Comparison of ENCODE assay signal across 9 mouse cellular contexts in genomic region chr6:72519892-72520663, GRCm38 (mm10). TPM values are rescaled to one million over a fixed set of nuclear protein-coding genes. Genes with fewer than 3 reads are reported as not detected.
DNase-seq lines count a peak whose midpoint lies in the region; ATAC-seq and TF ChIP-seq lines count a peak whose summit lies in the region.
"Had no signal": no experiment of that assay in that cellular context is flagged by ENCODE, and none has a peak within 500 bp of the region (broad histone marks: within the 10 kb centered on the region; RNA-seq: fewer than 3 reads in every experiment).

No protein-coding gene starts in this region.

- no peak for TF ChIP-seq CTCF in E14TG2a.4 (conservative IDR thresholded peaks at IDR 0.05; ENCODE audit: low read length)
- TF ChIP-seq CTCF in gastrocnemius, adult 2 months (IDR thresholded peaks at IDR 0.05), result no peak

- H3K9me3 ChIP-seq in E14TG2a.4 (ENCODE audit: low read length), result no peaks in the 10 kb centered on the region
- H3K9me3 ChIP-seq in intestine, embryonic 14.5 days (ENCODE audit: control insufficient read depth, low read length), result no peaks in the 10 kb centered on the region
- H3K9me3 ChIP-seq in stomach, embryonic 14.5 days (ENCODE audit: control insufficient read depth, low read depth, low read length), result no peaks in the 10 kb centered on the region
- H3K9me3 ChIP-seq: megakaryocyte, embryonic 14.5 days had no signal

- DNase-seq in brain, adult 2 months (ENCODE audit: low read depth, low spot score), result peak; percentile 82
- DNase-seq in gastrocnemius, adult 2 months, result peak; percentile 69
- peak; percentile 61 for DNase-seq in intestine, embryonic 14.5 days (ENCODE audit: low spot score)
- peak; percentile 28 to 42 for DNase-seq in lung, postnatal 4 days
- no peak for DNase-seq in urinary bladder, adult 2 months (ENCODE audit: low spot score)

- H3K36me3 ChIP-seq in E14TG2a.4 (ENCODE audit: insufficient read depth, low read length), result no peaks in the 10 kb centered on the region
- H3K36me3 ChIP-seq in intestine, embryonic 14.5 days (ENCODE audit: control insufficient read depth, insufficient read depth, low read length), result no peaks in the 10 kb centered on the region
- no peaks in the 10 kb centered on the region for H3K36me3 ChIP-seq in stomach, embryonic 14.5 days (ENCODE audit: control insufficient read depth, insufficient read depth, low read length)

- peak overlapping the region; percentile 73 for H3K27ac ChIP-seq in gastrocnemius, adult 2 months
- H3K27ac ChIP-seq in intestine, embryonic 14.5 days (ENCODE audit: low read depth), result peak overlapping the region; percentile 54
- peak overlapping the region; percentile 28; the same call in 1 of the 2 replicates for H3K27ac ChIP-seq in stomach, embryonic 14.5 days (ENCODE audit: low read length)

- H3K9ac ChIP-seq in intestine, embryonic 14.5 days (ENCODE audit: low read length), result no peak overlapping the region
- H3K9ac ChIP-seq in stomach, embryonic 14.5 days (replicated peaks; ENCODE audit: low read depth, low read length), result no peak overlapping the region

- peaks cover 27% of the 10 kb centered on the region for H3K27me3 ChIP-seq in E14TG2a.4 (ENCODE audit: insufficient read depth, low read length)
- H3K27me3 ChIP-seq in intestine, embryonic 14.5 days (replicated peaks; ENCODE audit: control insufficient read depth, insufficient read depth, low read length), result no peaks in the 10 kb centered on the region
- no peaks in the 10 kb centered on the region for H3K27me3 ChIP-seq in stomach, embryonic 14.5 days (ENCODE audit: control insufficient read depth, insufficient read depth, low read length)

- intact Hi-C loops in gastrocnemius, adult 2 months (cut with DNase I), result no loop called here

- H3K4me1 ChIP-seq in E14TG2a.4 (replicated peaks; ENCODE audit: low read depth, low read length), result peaks cover 32% of the 10 kb centered on the region
- peaks cover 12% of the 10 kb centered on the region for H3K4me1 ChIP-seq in intestine, embryonic 14.5 days (replicated peaks; ENCODE audit: control insufficient read depth, insufficient read depth, low read length)
- H3K4me1 ChIP-seq in stomach, embryonic 14.5 days (ENCODE audit: control insufficient read depth, insufficient read depth, low read length), result peaks cover 9% of the 10 kb centered on the region

- H3K4me2 ChIP-seq in intestine, embryonic 14.5 days (ENCODE audit: low read length), result peak overlapping the region; percentile 13
- H3K4me2 ChIP-seq in stomach, embryonic 14.5 days (replicated peaks; ENCODE audit: low read depth, low read length), result no peak overlapping the region

- peak; percentile 24 for ATAC-seq in intestine, embryonic 14.5 days (replicated peaks; ENCODE audit: low FRiP score, low TSS enrichment, low read depth)
- peak; percentile 51; the same call in 1 of the 2 replicates for ATAC-seq in stomach, embryonic 14.5 days (ENCODE audit: insufficient number of reproducible peaks, insufficient read depth, low FRiP score, low read depth)
- no peak for ATAC-seq in megakaryocyte progenitor cell, adult 5-6 weeks (replicated peaks; ENCODE audit: poor library complexity)

- H3K4me3 ChIP-seq in E14TG2a.4 (replicated peaks; ENCODE audit: low read length), result peak overlapping the region; percentile 32; the same call in 1 of the 2 replicates
- H3K4me3 ChIP-seq in gastrocnemius, adult 2 months, result no peak overlapping the region
- no peak overlapping the region for H3K4me3 ChIP-seq in intestine, embryonic 14.5 days (ENCODE audit: low read depth, low read length)
- H3K4me3 ChIP-seq in stomach, embryonic 14.5 days (ENCODE audit: low read depth, low read length), result no peak overlapping the region
- H3K4me3 ChIP-seq: megakaryocyte, embryonic 14.5 days had no signal

- WGBS in intestine, embryonic 14.5 days, result 17% methylated on average over 10 of the region's 10 CpGs
- WGBS in stomach, embryonic 14.5 days, result 16% methylated on average over 10 of the region's 10 CpGs

RNA-seq across cellular contexts. Expression of gene Sh2d6, which starts 1.4 kb away (rescaled TPM):
- under 1 TPM; 0.59 to 0.99 TPM for total RNA-seq in gastrocnemius, adult 2 months (2021)
- 0.18 and 0.27 TPM in 2 replicates for polyA plus RNA-seq in intestine, embryonic 14.5 days (2014; fragmentation: Nextera tagmentation; extraction: Ambion mirVana)
- 0.32 TPM in 1 of 2 replicates, not detected in the other for polyA plus RNA-seq in stomach, embryonic 14.5 days (2014; fragmentation: Nextera tagmentation; extraction: Ambion mirVana)
- 2.2 and 2.8 TPM in 2 replicates for polyA plus RNA-seq in urinary bladder, adult 2 months (2012; rRNA removed)
- not detected in 2 replicates for total RNA-seq in megakaryocyte progenitor cell, adult 5-6 weeks (2015)
- not detected in 2 replicates for total RNA-seq in megakaryocyte progenitor cell, adult 5-6 weeks (2017)

RNA-seq across cellular contexts. Expression of gene Capg, which starts 24.1 kb away (rescaled TPM):
- total RNA-seq in gastrocnemius, adult 2 months (2021), result 1 to 10 TPM; 6.8 to 9.7 TPM
- 36.7 and 37.9 TPM in 2 replicates for polyA plus RNA-seq in intestine, embryonic 14.5 days (2014; fragmentation: Nextera tagmentation; extraction: Ambion mirVana)
- 82.6 and 85.0 TPM in 2 replicates for polyA plus RNA-seq in stomach, embryonic 14.5 days (2014; fragmentation: Nextera tagmentation; extraction: Ambion mirVana)
- polyA plus RNA-seq in urinary bladder, adult 2 months (2012; rRNA removed), result 115 and 129 TPM in 2 replicates
- total RNA-seq in megakaryocyte progenitor cell, adult 5-6 weeks (2015), result 24.4 and 25.5 TPM in 2 replicates
- 42.7 and 60.1 TPM in 2 replicates for total RNA-seq in megakaryocyte progenitor cell, adult 5-6 weeks (2017)
